Mouse (Mus musculus): Measurements from ENCODE around the gene Rtl4. TPM values are rescaled to one million over a fixed set of nuclear protein-coding genes. Genes with fewer than 3 reads are reported as not detected.

The Rtl4 gene
- polyA plus RNA-seq, 1 experiment from 2014 or later = 0.61 TPM

DNA sequence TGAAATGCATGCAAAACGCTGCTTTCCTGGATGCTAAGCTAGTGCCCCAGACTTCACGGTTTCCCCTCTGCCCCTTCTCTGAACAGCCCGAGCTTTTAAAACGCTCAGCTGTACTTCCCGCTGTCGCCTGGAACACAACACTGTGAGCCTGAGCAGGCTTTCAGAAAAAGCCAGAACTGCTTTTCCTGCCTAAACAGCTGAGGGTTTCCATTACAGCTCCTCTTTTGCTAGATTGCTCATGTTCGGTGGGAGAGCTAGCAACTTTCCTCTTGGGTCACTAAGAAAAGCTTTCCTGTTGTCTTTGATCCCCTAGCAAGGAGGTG, 1.1 kb downstream of the Rtl4 start:
- no peaks in the 10 kb centered on the region for H3K36me3 ChIP-seq (ENCODE audit: control insufficient read depth, insufficient read depth, low read length)
- no peak overlapping the region for H3K9ac ChIP-seq (ENCODE audit: low read length)
- ATAC-seq (ENCODE audit: insufficient number of reproducible peaks, insufficient read depth, low FRiP score, low read depth) = no peak
- H3K4me3 ChIP-seq (ENCODE audit: control insufficient read depth in 1 of 2, insufficient read depth in 1 of 2, low read depth in 1 of 2, low read length in 2 of 2) = peak overlapping the region; percentile 52 to 66
- no peaks in the 10 kb centered on the region for H3K9me3 ChIP-seq (ENCODE audit: control insufficient read depth, low read length)
- H3K27me3 ChIP-seq (ENCODE audit: control insufficient read depth, insufficient read depth, low read length) = no peaks in the 10 kb centered on the region; the same call in 1 of the 2 replicates
- H3K4me2 ChIP-seq (ENCODE audit: low read length) = peak overlapping the region; percentile 80
- H3K27ac ChIP-seq (replicated peaks in 1 of 2; ENCODE audit: control insufficient read depth in 1 of 2, insufficient read depth in 1 of 2, low read depth in 2 of 2, low read length in 2 of 2) = no peak overlapping the region
- WGBS = 16% methylated on average over 7 of the region's 7 CpGs
- H3K4me1 ChIP-seq (ENCODE audit: control insufficient read depth in 2 of 2, insufficient read depth in 2 of 2, low read length in 2 of 2) = no peaks in the 10 kb centered on the region

DNA sequence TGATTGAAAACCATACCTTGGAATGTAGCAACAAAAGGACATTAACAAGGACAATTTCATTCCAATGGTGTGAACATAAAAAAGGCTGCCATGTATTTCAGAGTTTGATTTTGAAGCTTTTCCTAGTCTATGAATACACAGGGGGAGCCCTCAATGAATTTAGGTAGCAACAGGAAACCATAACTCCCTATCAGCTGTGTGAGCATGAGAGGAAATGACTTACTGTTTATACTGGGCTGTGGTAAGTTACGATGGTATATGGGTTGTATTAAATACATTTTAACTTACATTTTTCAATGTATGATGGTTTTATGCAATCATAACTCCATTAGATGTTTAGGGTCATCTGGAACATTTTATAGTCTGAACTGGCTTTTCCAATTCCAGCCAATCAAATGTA, 27.6 kb downstream of the Rtl4 start:
- Histone ChIP-seq H3K4me1 (ENCODE audit: control insufficient read depth in 2 of 2, insufficient read depth in 2 of 2, low read length in 2 of 2) (no peaks in the 10 kb centered on the region), H3K4me3 (ENCODE audit: control insufficient read depth in 1 of 2, insufficient read depth in 1 of 2, low read depth in 1 of 2, low read length in 2 of 2) (no peak overlapping the region), H3K4me2 (ENCODE audit: low read length) (no peak overlapping the region), H3K9ac (ENCODE audit: low read length) (no peak overlapping the region), H3K27ac (replicated peaks in 1 of 2; ENCODE audit: control insufficient read depth in 1 of 2, insufficient read depth in 1 of 2, low read depth in 2 of 2, low read length in 2 of 2) (no peak overlapping the region), H3K27me3 (ENCODE audit: control insufficient read depth, insufficient read depth, low read length) (no peaks in the 10 kb centered on the region), H3K36me3 (ENCODE audit: control insufficient read depth, insufficient read depth, low read length) (no peaks in the 10 kb centered on the region), H3K9me3 (ENCODE audit: control insufficient read depth, low read length) (no peaks in the 10 kb centered on the region)
- 61% methylated on average over 1 of the region's 1 CpGs for WGBS
- no peak for ATAC-seq (ENCODE audit: insufficient number of reproducible peaks, insufficient read depth, low FRiP score, low read depth)

DNA sequence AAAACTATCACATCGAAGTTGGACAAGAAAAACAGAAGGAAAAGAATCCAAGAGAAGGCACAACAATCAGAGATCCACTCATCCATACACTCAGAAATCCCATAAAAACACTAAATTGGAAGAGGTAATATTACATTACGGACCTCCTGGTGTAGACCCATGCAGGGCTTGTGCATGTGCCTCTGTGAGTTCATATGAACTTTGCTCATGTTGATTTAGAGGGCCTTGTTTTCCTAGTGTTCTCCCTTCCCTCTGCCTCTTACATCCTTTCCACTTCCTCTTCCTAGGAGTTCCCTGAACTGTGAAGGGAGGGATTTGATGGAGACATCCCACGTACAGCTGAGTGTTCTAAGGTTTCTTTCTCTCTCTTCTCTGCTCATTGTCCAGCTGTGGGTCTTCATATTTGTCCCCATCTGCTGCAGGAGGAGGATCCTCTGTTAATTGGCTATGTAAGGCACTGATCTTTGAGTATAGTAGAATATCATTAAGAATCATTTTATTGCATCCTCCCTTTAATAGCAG, 58.9 kb downstream of the Rtl4 start:
- no peak for ATAC-seq (ENCODE audit: insufficient number of reproducible peaks, insufficient read depth, low FRiP score, low read depth)
- 62% methylated on average over 3 of the region's 3 CpGs for WGBS
- Histone ChIP-seq H3K9ac (ENCODE audit: low read length) (no peak overlapping the region), H3K27me3 (ENCODE audit: control insufficient read depth, insufficient read depth, low read length) (no peaks in the 10 kb centered on the region), H3K4me3 (ENCODE audit: control insufficient read depth in 1 of 2, insufficient read depth in 1 of 2, low read depth in 1 of 2, low read length in 2 of 2) (no peak overlapping the region), H3K27ac (replicated peaks in 1 of 2; ENCODE audit: control insufficient read depth in 1 of 2, insufficient read depth in 1 of 2, low read depth in 2 of 2, low read length in 2 of 2) (no peak overlapping the region), H3K36me3 (ENCODE audit: control insufficient read depth, insufficient read depth, low read length) (no peaks in the 10 kb centered on the region), H3K4me1 (ENCODE audit: control insufficient read depth in 2 of 2, insufficient read depth in 2 of 2, low read length in 2 of 2) (no peaks in the 10 kb centered on the region), H3K4me2 (ENCODE audit: low read length) (no peak overlapping the region), H3K9me3 (ENCODE audit: control insufficient read depth, low read length) (no peaks in the 10 kb centered on the region)

DNA sequence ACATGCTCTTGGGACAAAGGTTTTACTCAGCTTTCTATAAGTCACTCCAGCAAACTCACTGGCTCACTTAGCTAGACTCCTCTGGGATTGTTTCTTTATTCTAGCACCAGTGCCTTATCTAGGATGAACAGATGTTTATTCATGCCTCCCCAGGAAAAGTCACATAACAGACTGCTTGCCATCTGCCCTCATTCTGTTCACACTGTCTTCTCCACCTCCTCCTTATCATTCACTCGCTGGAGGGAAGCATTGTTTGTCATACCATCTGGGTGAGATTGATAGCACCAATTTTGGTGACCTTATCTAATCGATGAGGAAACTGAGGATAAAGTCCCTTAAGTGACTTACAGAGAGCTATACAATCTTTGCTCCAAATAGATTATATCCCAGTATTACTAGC, 298.3 kb downstream of the Rtl4 start:
- no peak overlapping the region for H3K9ac ChIP-seq (ENCODE audit: low read length)
- H3K27ac ChIP-seq (replicated peaks in 1 of 2; ENCODE audit: control insufficient read depth in 1 of 2, insufficient read depth in 1 of 2, low read depth in 2 of 2, low read length in 2 of 2) = no peak overlapping the region
- no peaks in the 10 kb centered on the region for H3K36me3 ChIP-seq (ENCODE audit: control insufficient read depth, insufficient read depth, low read length)
- H3K4me3 ChIP-seq (ENCODE audit: control insufficient read depth in 1 of 2, insufficient read depth in 1 of 2, low read depth in 1 of 2, low read length in 2 of 2) = no peak overlapping the region
- ATAC-seq (ENCODE audit: insufficient number of reproducible peaks, insufficient read depth, low FRiP score, low read depth) = no peak
- no peaks in the 10 kb centered on the region for H3K9me3 ChIP-seq (ENCODE audit: control insufficient read depth, low read length)
- H3K27me3 ChIP-seq (ENCODE audit: control insufficient read depth, insufficient read depth, low read length) = no peaks in the 10 kb centered on the region
- WGBS = 29% methylated on average over 2 of the region's 2 CpGs
- no peak overlapping the region for H3K4me2 ChIP-seq (ENCODE audit: low read length)
- H3K4me1 ChIP-seq (ENCODE audit: control insufficient read depth in 2 of 2, insufficient read depth in 2 of 2, low read length in 2 of 2) = no peaks in the 10 kb centered on the region

DNA sequence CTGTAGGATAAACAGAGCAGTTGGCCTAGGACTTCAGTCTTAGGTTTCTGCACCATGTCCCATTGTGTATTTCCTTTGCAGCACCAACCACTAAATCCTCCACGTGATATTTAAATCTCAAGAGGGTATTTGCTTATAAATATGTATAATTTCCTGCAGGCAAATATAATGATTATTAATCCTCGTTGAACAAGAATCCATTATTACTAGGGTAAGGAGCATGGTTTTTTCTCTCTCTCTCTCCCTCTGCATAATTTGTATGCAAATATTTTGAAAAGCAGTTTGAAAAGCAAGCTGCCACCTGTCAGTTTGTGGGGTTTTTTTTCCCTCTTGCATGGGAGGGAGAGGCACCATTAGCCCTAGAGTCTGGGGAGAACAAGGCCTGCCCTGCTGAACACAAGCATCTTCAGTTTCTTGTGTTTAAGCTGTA, 376.8 kb downstream of the Rtl4 start:
- H3K27ac ChIP-seq (replicated peaks in 1 of 2; ENCODE audit: control insufficient read depth in 1 of 2, insufficient read depth in 1 of 2, low read depth in 2 of 2, low read length in 2 of 2) = no peak overlapping the region
- H3K9ac ChIP-seq (ENCODE audit: low read length) = no peak overlapping the region
- H3K4me1 ChIP-seq (ENCODE audit: control insufficient read depth in 2 of 2, insufficient read depth in 2 of 2, low read length in 2 of 2) = no peaks in the 10 kb centered on the region
- no peaks in the 10 kb centered on the region for H3K36me3 ChIP-seq (ENCODE audit: control insufficient read depth, insufficient read depth, low read length)
- no peaks in the 10 kb centered on the region for H3K9me3 ChIP-seq (ENCODE audit: control insufficient read depth, low read length)
- H3K4me2 ChIP-seq (ENCODE audit: low read length) = no peak overlapping the region
- no peaks in the 10 kb centered on the region for H3K27me3 ChIP-seq (ENCODE audit: control insufficient read depth, insufficient read depth, low read length)
- H3K4me3 ChIP-seq (ENCODE audit: control insufficient read depth in 1 of 2, insufficient read depth in 1 of 2, low read depth in 1 of 2, low read length in 2 of 2) = no peak overlapping the region
- ATAC-seq (ENCODE audit: insufficient number of reproducible peaks, insufficient read depth, low FRiP score, low read depth) = no peak
- WGBS = 65% methylated on average over 2 of the region's 2 CpGs

DNA sequence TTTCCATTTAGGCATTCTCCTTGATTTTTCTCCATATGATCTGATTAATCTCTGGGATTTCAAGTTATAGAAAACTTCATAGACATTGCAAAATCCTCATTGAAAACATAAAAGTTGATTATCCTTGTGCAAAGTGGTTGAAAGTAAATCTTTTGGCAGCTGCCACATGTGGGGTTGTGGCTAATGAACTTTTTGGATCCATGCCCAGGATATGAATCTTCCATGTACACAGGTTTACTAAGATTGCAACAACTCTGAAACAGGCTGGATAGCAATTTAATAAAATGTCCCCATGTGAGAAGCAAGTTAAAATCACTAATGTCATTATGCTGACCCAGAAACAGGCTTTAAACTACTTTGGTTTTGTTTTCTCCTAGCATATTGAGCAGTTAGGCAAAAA, 401.1 kb downstream of the Rtl4 start:
- Histone ChIP-seq H3K27ac (replicated peaks in 1 of 2; ENCODE audit: control insufficient read depth in 1 of 2, insufficient read depth in 1 of 2, low read depth in 2 of 2, low read length in 2 of 2) (no peak overlapping the region), H3K4me2 (ENCODE audit: low read length) (no peak overlapping the region)
- ATAC-seq (ENCODE audit: insufficient number of reproducible peaks, insufficient read depth, low FRiP score, low read depth) = no peak

DNA sequence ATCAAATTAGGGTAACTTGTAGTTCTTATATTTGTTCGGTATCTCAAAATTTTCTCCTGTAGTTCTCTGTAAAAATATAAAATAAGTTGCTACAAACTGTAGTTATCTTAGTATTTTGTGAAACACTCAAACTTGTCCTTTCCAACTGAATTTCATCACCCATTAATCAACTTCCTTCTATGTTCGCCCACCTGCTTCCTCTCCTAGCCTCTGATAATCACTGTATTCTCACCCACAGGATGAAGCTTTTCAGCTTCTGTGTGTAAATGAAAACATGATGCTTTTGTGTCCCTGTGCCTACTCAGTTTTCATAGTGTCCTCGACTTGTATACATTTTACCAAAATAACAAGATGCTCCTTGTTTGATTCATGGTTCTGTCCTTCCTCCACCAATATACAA, 401.7 kb downstream of the Rtl4 start:
- Histone ChIP-seq H3K9me3 (ENCODE audit: control insufficient read depth, low read length) (no peaks in the 10 kb centered on the region), H3K36me3 (ENCODE audit: control insufficient read depth, insufficient read depth, low read length) (no peaks in the 10 kb centered on the region), H3K27me3 (ENCODE audit: control insufficient read depth, insufficient read depth, low read length) (no peaks in the 10 kb centered on the region), H3K27ac (replicated peaks in 1 of 2; ENCODE audit: control insufficient read depth in 1 of 2, insufficient read depth in 1 of 2, low read depth in 2 of 2, low read length in 2 of 2) (no peak overlapping the region), H3K4me1 (ENCODE audit: control insufficient read depth in 2 of 2, insufficient read depth in 2 of 2, low read length in 2 of 2) (no peaks in the 10 kb centered on the region), H3K4me2 (ENCODE audit: low read length) (no peak overlapping the region), H3K9ac (ENCODE audit: low read length) (no peak overlapping the region), H3K4me3 (ENCODE audit: control insufficient read depth in 1 of 2, insufficient read depth in 1 of 2, low read depth in 1 of 2, low read length in 2 of 2) (no peak overlapping the region)
- ATAC-seq (ENCODE audit: insufficient number of reproducible peaks, insufficient read depth, low FRiP score, low read depth) = no peak
- 65% methylated on average over 3 of the region's 3 CpGs for WGBS

More for the DNA sequence above, 401.1 kb downstream of the Rtl4 start:
- no peak overlapping the region for H3K9ac ChIP-seq (ENCODE audit: low read length)
- no peaks in the 10 kb centered on the region for H3K36me3 ChIP-seq (ENCODE audit: control insufficient read depth, insufficient read depth, low read length)
- H3K27me3 ChIP-seq (ENCODE audit: control insufficient read depth, insufficient read depth, low read length) = no peaks in the 10 kb centered on the region
- H3K4me1 ChIP-seq (ENCODE audit: control insufficient read depth in 2 of 2, insufficient read depth in 2 of 2, low read length in 2 of 2) = no peaks in the 10 kb centered on the region
- no peak overlapping the region for H3K4me3 ChIP-seq (ENCODE audit: control insufficient read depth in 1 of 2, insufficient read depth in 1 of 2, low read depth in 1 of 2, low read length in 2 of 2)
- H3K9me3 ChIP-seq (ENCODE audit: control insufficient read depth, low read length) = no peaks in the 10 kb centered on the region

DNA sequence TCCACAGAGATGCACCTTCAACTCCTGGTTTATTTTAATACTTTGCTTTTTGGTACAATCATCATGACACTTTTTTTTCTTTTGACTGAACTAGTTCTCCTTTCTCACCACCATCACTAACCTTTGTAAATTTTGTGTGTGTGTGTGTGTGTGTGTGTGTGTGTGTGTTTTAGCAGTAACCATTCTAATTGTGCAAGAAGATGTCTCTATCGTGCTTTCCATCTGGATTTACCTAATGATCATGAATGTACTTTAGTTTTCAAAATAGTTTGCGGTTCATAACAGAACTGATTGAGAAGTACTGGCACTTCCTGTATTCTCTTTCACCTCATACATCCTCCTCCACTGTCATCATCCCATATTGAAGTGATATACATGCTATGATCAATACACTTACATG, 402.3 kb downstream of the Rtl4 start:
- 73% methylated on average over 2 of the region's 2 CpGs for WGBS
- Histone ChIP-seq H3K4me2 (ENCODE audit: low read length) (no peak overlapping the region), H3K4me1 (ENCODE audit: control insufficient read depth in 2 of 2, insufficient read depth in 2 of 2, low read length in 2 of 2) (no peaks in the 10 kb centered on the region), H3K27ac (replicated peaks in 1 of 2; ENCODE audit: control insufficient read depth in 1 of 2, insufficient read depth in 1 of 2, low read depth in 2 of 2, low read length in 2 of 2) (no peak overlapping the region), H3K4me3 (ENCODE audit: control insufficient read depth in 1 of 2, insufficient read depth in 1 of 2, low read depth in 1 of 2, low read length in 2 of 2) (no peak overlapping the region), H3K36me3 (ENCODE audit: control insufficient read depth, insufficient read depth, low read length) (no peaks in the 10 kb centered on the region), H3K27me3 (ENCODE audit: control insufficient read depth, insufficient read depth, low read length) (no peaks in the 10 kb centered on the region), H3K9ac (ENCODE audit: low read length) (no peak overlapping the region), H3K9me3 (ENCODE audit: control insufficient read depth, low read length) (no peaks in the 10 kb centered on the region)
- ATAC-seq (ENCODE audit: insufficient number of reproducible peaks, insufficient read depth, low FRiP score, low read depth) = no peak

All from heart, embryonic 14.5 days (tissue).